Mouse (Mus musculus): ENCODE measurements around the gene Myo1e. TPM values are rescaled to one million over a fixed set of nuclear protein-coding genes. Genes with fewer than 3 reads are reported as not detected.

The Myo1e gene
- total and polyA plus RNA-seq, 3 experiments, result 82.3 to 186 (median 98.7) TPM

DNA sequence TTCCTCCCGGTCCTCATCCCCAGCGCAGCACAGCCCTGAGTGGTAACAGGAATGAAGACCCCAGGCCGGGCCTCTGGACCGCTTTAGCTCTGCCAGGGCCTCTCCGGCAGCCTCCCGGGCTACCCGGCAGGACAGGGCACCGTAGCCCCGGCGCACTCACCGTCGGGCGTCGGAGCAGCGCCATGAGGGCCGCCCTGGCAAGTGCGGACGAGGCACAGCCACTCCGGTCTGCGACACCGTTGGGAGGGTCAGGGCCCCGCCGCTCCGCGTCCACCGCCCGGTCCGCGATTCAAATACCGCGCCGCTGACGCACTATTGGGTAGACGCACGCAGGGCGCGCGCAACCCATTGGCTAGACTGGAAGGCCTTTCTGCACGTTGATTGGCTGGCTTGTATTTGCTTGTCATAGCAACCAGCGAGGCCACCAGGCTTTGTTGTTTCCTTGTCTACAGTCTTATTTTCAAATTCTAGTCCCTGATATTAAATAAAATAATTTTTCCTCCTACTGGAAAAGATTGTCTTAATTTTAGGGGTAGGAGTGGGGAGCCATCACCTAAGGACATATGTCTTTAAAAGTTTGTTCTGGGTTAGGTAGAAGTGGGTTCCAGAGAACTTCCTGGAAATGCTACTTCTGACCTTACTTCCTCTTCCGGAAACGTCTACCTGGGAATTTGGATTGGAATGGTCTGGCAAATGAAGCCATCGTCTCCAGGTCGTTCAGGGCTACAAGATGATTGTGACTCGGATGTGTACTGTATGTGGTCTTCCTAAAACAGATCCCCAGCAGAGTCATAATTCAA, 214.3 kb downstream of the Myo1e start, which contains the start of gene Ccnb2 (continued):
- TF ChIP-seq POLR2A (IDR thresholded peaks at IDR 0.05; ENCODE audit: low read depth, low read length) (peak; percentile 93), MEF2A (IDR thresholded peaks at IDR 0.05; ENCODE audit: borderline replicate concordance, low read depth, low read length) (no peak), MAFK (IDR thresholded peaks at IDR 0.05; ENCODE audit: insufficient replicate concordance, low read length) (no peak), USF2 (conservative IDR thresholded peaks at IDR 0.05; ENCODE audit: low read depth, low read length) (no peak), NRF1 (IDR thresholded peaks at IDR 0.05; ENCODE audit: low read depth, low read length) (peak; percentile 52), EP300 (IDR thresholded peaks at IDR 0.05; ENCODE audit: low read length) (no peak), MAZ (IDR thresholded peaks at IDR 0.05; ENCODE audit: low read depth, low read length) (no peak), BHLHE40 (IDR thresholded peaks at IDR 0.05; ENCODE audit: low read depth, low read length) (no peak), MXI1 (IDR thresholded peaks at IDR 0.05; ENCODE audit: low read depth, low read length) (peak; percentile 87), ELF1 (IDR thresholded peaks at IDR 0.05; ENCODE audit: low read depth, low read length) (peak; percentile 88), POLR2AphosphoS2 (IDR thresholded peaks at IDR 0.05; ENCODE audit: low read depth, low read length) (peak; percentile 57; the same call in 1 of the 2 replicates), CTCF (conservative IDR thresholded peaks at IDR 0.05 in 1 of 2, IDR thresholded peaks at IDR 0.05 in 1 of 2; ENCODE audit: low read depth in 2 of 2, low read length in 2 of 2) (no peak), USF1 (IDR thresholded peaks at IDR 0.05; ENCODE audit: low read depth, low read length) (no peak)

DNA sequence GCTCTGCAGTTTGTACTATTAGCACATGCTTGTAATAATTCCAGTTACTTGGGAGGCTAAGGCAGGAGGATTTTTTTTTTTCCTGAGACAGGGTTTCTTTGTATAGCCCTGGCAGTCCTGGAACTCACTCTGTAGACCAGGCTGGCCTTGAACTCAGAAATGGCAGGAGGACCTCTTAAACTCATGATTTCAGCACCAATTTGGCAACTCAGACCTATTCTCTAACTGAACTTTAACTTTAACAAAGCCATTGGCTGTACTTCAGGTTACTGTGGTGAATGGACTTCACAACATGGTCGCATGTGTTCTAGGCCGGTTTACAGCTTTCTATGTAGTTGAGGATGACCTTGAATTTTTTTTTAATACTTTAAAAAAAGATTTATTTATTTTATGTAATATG, 215.5 kb downstream of the Myo1e start:
- H3K4me3 ChIP-seq (replicated peaks in 1 of 3; ENCODE audit: low read depth in 2 of 3, low read length in 2 of 3, poor library complexity in 1 of 3), result no peak overlapping the region
- DNase-seq (ENCODE audit: extremely low read depth), result no peak
- in situ Hi-C loops (cut with MboI; ENCODE audit: low pct_ligation_motif_present, low pct_unique_long_range_greater_than_20kb, low sequenced_read_pairs), result no loop called here
- H3K9me3 ChIP-seq (replicated peaks; ENCODE audit: low read length), result no peaks in the 10 kb centered on the region
- H3K27me3 ChIP-seq (replicated peaks), result no peaks in the 10 kb centered on the region
- TF ChIP-seq EP300 (IDR thresholded peaks at IDR 0.05; ENCODE audit: low read length), result no peak
- no peak for TF ChIP-seq ELF1 (IDR thresholded peaks at IDR 0.05; ENCODE audit: low read depth, low read length)
- TF ChIP-seq UBTF (IDR thresholded peaks at IDR 0.05; ENCODE audit: low read depth, low read length), result no peak
- TF ChIP-seq JUND (conservative IDR thresholded peaks at IDR 0.05; ENCODE audit: low read depth, low read length), result no peak
- no peak for TF ChIP-seq MAZ (IDR thresholded peaks at IDR 0.05; ENCODE audit: low read depth, low read length)
- TF ChIP-seq RAD21 (IDR thresholded peaks at IDR 0.05; ENCODE audit: low read depth, low read length), result no peak
- TF ChIP-seq RCOR1 (conservative IDR thresholded peaks at IDR 0.05; ENCODE audit: low read depth, low read length), result no peak
- no peak for TF ChIP-seq MEF2A (IDR thresholded peaks at IDR 0.05; ENCODE audit: borderline replicate concordance, low read depth, low read length)
- no peak for TF ChIP-seq MAX (IDR thresholded peaks at IDR 0.05; ENCODE audit: low read length)
- no peak for TF ChIP-seq USF2 (conservative IDR thresholded peaks at IDR 0.05; ENCODE audit: low read depth, low read length)
- TF ChIP-seq NRF1 (IDR thresholded peaks at IDR 0.05; ENCODE audit: low read depth, low read length), result no peak
- no peak for TF ChIP-seq KAT2A (IDR thresholded peaks at IDR 0.05; ENCODE audit: insufficient replicate concordance, low read length)
- TF ChIP-seq CTCF (conservative IDR thresholded peaks at IDR 0.05 in 1 of 2, IDR thresholded peaks at IDR 0.05 in 1 of 2; ENCODE audit: low read depth in 2 of 2, low read length in 2 of 2), result no peak
- no peak for TF ChIP-seq MAFK (IDR thresholded peaks at IDR 0.05; ENCODE audit: insufficient replicate concordance, low read length)
- TF ChIP-seq TBP (conservative IDR thresholded peaks at IDR 0.05; ENCODE audit: low read depth, low read length), result no peak
- no peak for TF ChIP-seq MXI1 (IDR thresholded peaks at IDR 0.05; ENCODE audit: low read depth, low read length)
- TF ChIP-seq CHD2 (IDR thresholded peaks at IDR 0.05; ENCODE audit: low read length), result no peak
- TF ChIP-seq CHD1 (IDR thresholded peaks at IDR 0.05; ENCODE audit: low read depth, low read length), result no peak
- TF ChIP-seq BHLHE40 (IDR thresholded peaks at IDR 0.05; ENCODE audit: low read depth, low read length), result no peak
- TF ChIP-seq ZC3H11A (IDR thresholded peaks at IDR 0.05; ENCODE audit: low read depth, low read length), result no peak
- peaks cover 41 to 50% of the 10 kb centered on the region in 2 experiments for H3K36me3 ChIP-seq (replicated peaks in 1 of 2; ENCODE audit: control insufficient read depth in 1 of 2, insufficient read depth in 1 of 2, low read length in 1 of 2)
- H3K9ac ChIP-seq (ENCODE audit: insufficient read depth, low read depth), result no peak overlapping the region
- dilution Hi-C loops (cut with MboI; ENCODE audit: extremely low pct_ligation_motif_present, extremely low pct_unique_long_range_greater_than_20kb, low sequenced_read_pairs), result no loop called here
- H3K27ac ChIP-seq (ENCODE audit: insufficient read depth, low read depth), result no peak overlapping the region
- peaks cover 0 to 19% of the 10 kb centered on the region in 2 experiments; a peak in 2 of 4 replicates for H3K4me1 ChIP-seq (ENCODE audit: control insufficient read depth in 1 of 2, insufficient read depth in 2 of 2)
- H3K4me2 ChIP-seq (ENCODE audit: insufficient read depth, low read depth, poor library complexity, severe bottlenecking), result no peak overlapping the region
- H3K79me2 ChIP-seq (replicated peaks; ENCODE audit: control insufficient read depth, extremely low read depth, insufficient read depth, poor library complexity, severe bottlenecking), result peaks cover 14% of the 10 kb centered on the region
